Mouse (Mus musculus) embryonic facial prominence, embryonic 11.5 days (tissue): ENCODE measurements around the gene 4930467E23Rik. TPM values are rescaled to one million over a fixed set of nuclear protein-coding genes. Genes with fewer than 3 reads are reported as not detected.

Source experiments
- polyA plus RNA-seq: library from polyadenylated mRNA; unstranded; fragments of >200 nt; fragmentation: Nextera tagmentation; extraction: Ambion mirVana; gene quantifications from 2 replicates; pipeline ENCODE4 v1.2.1, GENCODE M21; 2014

The 4930467E23Rik gene
- polyA plus RNA-seq, 1 experiment from 2014 or later, result not detected

Other genes with a start within 250 kb of the 4930467E23Rik start
- gene Defb7, start 234.5 kb upstream of the 4930467E23Rik start, polyA plus RNA-seq, result not detected in 2 replicates
- 0.10 and 0.18 TPM in 2 replicates for gene Gm31371, start 173.8 kb downstream of the 4930467E23Rik start, polyA plus RNA-seq